Mouse (Mus musculus): ENCODE measurements around the gene Tufm.

GRCm38 (mm10) chr7:126472306-126472705 lies 14.9 kb upstream of the Tufm start:
- no peak for TF ChIP-seq POLR2A (IDR thresholded peaks at IDR 0.05; ENCODE audit: borderline replicate concordance, insufficient read depth, low read length)
- TF ChIP-seq CTCF (IDR thresholded peaks at IDR 0.05; ENCODE audit: borderline replicate concordance, insufficient read depth, low read depth, low read length) = no peak

Measured in cerebellum, adult 2 months (tissue).